Mouse (Mus musculus): ENCODE data around the gene Map3k12.
A peak's percentile ranks its signal among the peaks of the same experiment; 100 is the strongest.

Map3k12 gene

DNA sequence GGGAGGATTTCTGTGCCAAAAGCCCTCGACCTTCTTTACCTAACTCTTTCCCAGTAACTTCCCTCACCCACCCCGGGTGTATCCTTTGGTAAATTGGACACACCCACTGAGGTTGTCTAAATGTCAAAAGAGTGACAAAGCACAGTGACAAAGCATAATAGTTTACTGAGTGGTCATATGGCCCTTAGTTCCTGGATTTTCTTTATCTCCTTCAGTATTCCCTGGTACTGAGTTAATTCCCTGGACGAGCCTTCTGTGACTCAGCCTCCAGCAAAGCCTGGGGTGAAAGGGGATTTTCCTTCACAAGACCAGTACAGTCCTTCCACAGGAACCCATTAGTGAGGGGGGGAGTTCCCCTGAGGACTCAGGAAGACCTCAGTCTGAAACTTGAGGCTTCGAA lies 55.9 kb downstream of the Map3k12 start:
- no peak for DNase-seq (ENCODE audit: low read depth, low spot score)

DNA sequence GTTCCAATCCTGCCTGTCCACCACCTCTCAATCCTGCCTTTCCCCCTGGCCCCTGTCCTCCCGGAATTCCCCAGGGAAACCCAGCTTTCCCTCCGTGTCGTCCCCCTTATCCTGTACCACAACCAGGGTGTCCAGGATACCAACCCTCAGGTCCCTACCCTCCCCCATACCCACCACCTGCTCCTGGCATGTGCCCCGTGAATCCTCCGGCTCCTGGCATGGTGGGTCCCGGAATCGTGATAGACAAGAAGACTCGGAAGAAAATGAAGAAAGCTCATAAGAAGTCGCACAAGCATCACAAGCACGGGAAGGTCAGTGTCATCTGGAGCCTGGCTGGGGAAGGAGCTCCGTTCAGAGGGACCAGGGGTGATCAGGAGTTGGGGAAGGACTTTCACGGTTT lies 56.5 kb downstream of the Map3k12 start:
- DNase-seq (ENCODE audit: low read depth, low spot score), result no peak

- DNase-seq (ENCODE audit: low read depth, low spot score), result no peak
Measured at GRCm38 (mm10) chr15:102459847-102460246, 57.0 kb downstream of the Map3k12 start.

GRCm38 (mm10) chr15:102459381-102459780 lies 57.5 kb downstream of the Map3k12 start:
- DNase-seq (ENCODE audit: low read depth, low spot score), result no peak

DNA sequence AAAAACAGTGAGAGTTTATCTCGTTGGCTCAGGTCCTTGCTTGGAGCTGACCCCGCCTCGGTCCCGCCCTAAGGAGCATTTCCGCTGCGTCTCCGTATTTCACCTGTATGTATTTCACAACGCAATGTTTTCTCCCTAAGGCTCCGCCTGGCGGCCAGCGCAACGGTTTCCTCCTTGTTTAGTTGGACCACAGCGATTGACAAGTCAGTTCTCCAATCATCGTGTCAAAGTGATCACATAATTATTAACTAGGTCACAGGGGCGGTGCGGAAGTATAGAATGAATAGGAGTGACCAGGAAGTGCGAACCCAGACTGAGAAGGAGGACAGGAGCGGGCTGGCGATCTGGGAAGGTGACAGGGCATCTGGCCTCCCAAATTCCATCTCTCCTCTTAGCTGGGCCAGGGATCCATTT lies 58.0 kb downstream of the Map3k12 start, which contains the start of gene Prr13:
TSS of gene Prr13 (plus strand) at position 125 of the 414 bp plus-strand sequence.
- DNase-seq (ENCODE audit: low read depth, low spot score), result peak; percentile 83

DNA sequence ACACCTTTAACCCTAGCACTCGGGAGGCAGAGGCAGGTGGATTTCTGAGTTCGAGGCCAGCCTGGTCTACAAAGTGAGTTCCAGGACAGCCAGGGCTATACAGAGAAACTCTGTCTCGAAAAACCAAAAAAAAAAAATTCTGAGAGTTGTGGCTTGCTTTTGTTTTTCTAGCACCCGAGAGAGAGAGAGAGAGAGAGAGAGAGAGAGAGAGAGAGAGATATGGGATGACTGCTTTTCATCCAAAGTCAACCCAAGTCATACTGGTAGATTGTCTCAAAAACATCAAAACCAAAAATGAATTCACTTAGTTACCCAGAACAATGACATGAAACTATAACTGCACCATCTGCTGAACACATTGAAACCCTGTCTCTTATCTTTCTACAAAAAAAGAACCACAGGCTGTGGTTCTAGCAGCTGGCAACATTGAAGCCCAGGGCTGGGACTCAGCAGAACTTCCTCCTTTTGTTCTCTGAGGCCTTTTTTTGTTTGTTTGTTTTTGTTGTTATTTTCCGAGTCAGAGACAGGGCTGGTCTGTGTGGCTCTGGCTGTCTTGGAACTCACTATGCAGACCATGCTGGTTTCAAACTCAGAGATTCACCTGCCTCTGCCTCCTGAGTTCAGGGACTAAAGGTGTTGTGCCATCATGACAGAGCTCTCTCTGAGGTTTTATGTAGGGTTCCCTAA lies 58.7 kb downstream of the Map3k12 start:
- no peak for DNase-seq (ENCODE audit: low read depth, low spot score)

DNA sequence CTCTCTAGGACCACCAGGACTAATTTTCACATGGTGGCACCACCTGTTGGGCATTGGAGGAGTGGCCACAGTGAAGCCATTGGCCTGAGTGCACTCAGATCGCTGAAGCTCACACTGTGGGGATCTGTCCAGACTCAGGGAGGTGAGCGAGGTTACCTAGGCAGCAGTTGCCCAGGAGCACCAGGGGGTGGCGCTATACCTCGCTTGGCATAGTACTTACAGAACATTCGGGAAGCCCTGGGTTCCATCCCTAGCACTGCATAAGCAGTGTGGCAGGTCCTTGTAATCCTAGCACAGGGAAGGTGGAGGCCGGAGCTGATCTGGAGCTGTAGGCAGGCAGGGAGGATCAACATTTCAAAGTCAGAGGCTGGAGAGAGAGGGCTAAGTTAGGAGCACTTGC lies 60.9 kb downstream of the Map3k12 start:
- no peak for DNase-seq (ENCODE audit: low read depth, low spot score)

- no peak for DNase-seq (ENCODE audit: low read depth, low spot score)
Measured at GRCm38 (mm10) chr15:102451666-102452430, 65.0 kb downstream of the Map3k12 start.

DNA sequence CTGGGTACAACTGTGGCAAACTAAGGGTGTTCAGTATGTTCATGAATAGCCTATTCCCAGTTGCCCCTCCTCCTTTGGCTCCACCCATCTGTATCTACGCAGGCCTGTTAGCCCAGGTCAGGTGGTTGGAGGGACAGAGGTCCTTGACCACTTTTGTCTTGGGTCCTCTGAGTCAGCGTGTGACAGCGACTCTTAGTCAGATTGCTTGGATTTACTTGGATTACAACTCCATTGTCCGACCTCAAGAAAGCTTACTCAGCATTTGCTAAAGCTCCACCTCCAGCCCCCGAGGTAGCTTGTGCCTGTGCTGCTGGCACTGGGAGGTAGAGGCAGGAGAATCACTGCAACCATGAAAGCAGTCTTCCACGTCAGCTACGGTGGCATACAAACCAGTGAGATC lies 65.9 kb downstream of the Map3k12 start:
- DNase-seq (ENCODE audit: low read depth, low spot score), result no peak

DNA sequence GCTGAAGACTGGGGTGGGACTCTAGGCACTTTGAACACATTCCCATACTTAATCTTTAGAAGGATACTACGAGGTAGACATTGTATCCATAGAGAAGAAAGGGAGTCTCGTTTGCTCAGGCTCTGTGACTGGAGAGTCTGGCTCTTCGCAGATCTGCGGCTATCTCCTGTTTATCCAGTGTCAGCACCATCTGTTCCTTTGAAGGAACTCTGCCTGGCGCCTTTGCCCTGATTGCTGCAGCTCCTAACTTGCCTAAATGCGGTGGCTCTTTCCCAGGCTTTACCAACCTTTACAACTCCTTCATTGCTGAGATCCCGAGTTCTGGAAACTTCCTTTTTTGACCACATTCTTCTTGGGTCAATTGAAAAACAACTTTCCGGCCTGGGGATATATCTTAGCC lies 67.5 kb downstream of the Map3k12 start:
- DNase-seq (ENCODE audit: low read depth, low spot score), result no peak
